Mouse (Mus musculus) adrenal gland, postnatal 10 days (tissue): ENCODE measurements around the gene Exd2. TPM values are rescaled to one million over a fixed set of nuclear protein-coding genes. Genes with fewer than 3 reads are reported as not detected.
A peak's percentile ranks its signal among the peaks of the same experiment; 100 is the strongest.

Experiments used
- DNase-seq: peaks from one replicate; pipeline ENCODE4 v3.0.0; 2021; ENCODE audit warnings: mixed read lengths
- total RNA-seq, 2 experiments: library from RNA; stranded (reverse); gene quantifications; 2 replicates each; pipeline ENCODE4 v1.2.3; 2021

Gene Exd2
- total RNA-seq, 2 experiments from 2014 or later, result 17.0 to 17.5 TPM

GRCm38 (mm10) chr12:80495691-80496090 is 32.8 kb downstream of the Exd2 start:
- no peak for DNase-seq

GRCm38 (mm10) chr12:80498356-80498755 is 35.5 kb downstream of the Exd2 start:
- no peak for DNase-seq

- DNase-seq, result no peak
These were observed 37.6 kb downstream of the Exd2 start for GRCm38 (mm10) chr12:80500506-80500905.

- peak; percentile 26 for DNase-seq
These were observed 41.8 kb downstream of the Exd2 start for GRCm38 (mm10) chr12:80504718-80505117.

- DNase-seq, result no peak
These were observed 44.3 kb downstream of the Exd2 start for GRCm38 (mm10) chr12:80507041-80507745.

- DNase-seq, result no peak
These were observed 55.1 kb downstream of the Exd2 start, which contains the start of gene Galnt16 for GRCm38 (mm10) chr12:80517977-80518376. Gene Galnt16, plus strand, starts transcription at chr12:80518277.

- DNase-seq, result no peak
These were observed 55.5 kb downstream of the Exd2 start for GRCm38 (mm10) chr12:80518393-80518756.

- peak; percentile 46 for DNase-seq
These were observed 56.1 kb downstream of the Exd2 start for GRCm38 (mm10) chr12:80518757-80519620.

GRCm38 (mm10) chr12:80519621-80520332 is 56.9 kb downstream of the Exd2 start:
- DNase-seq, result peak; percentile 52

- DNase-seq, result no peak
These were observed 59.1 kb downstream of the Exd2 start for GRCm38 (mm10) chr12:80522006-80522405.

- DNase-seq, result no peak
These were observed 61.5 kb downstream of the Exd2 start for GRCm38 (mm10) chr12:80524276-80524921.

GRCm38 (mm10) chr12:80525513-80525912 is 62.6 kb downstream of the Exd2 start:
- DNase-seq, result no peak

- peak; percentile 34 for DNase-seq
These were observed 63.6 kb downstream of the Exd2 start for GRCm38 (mm10) chr12:80526511-80526910.

- DNase-seq, result no peak
These were observed 65.0 kb downstream of the Exd2 start for GRCm38 (mm10) chr12:80527727-80528389.

- DNase-seq, result no peak
These were observed 67.2 kb downstream of the Exd2 start for GRCm38 (mm10) chr12:80530052-80530451.

- no peak for DNase-seq
These were observed 67.7 kb downstream of the Exd2 start for GRCm38 (mm10) chr12:80530630-80531029.

- DNase-seq, result no peak
These were observed 68.7 kb downstream of the Exd2 start for GRCm38 (mm10) chr12:80531585-80531984.

- DNase-seq, result peak; percentile 53
These were observed 71.0 kb downstream of the Exd2 start for GRCm38 (mm10) chr12:80533876-80534275.

GRCm38 (mm10) chr12:80537313-80537712 is 74.4 kb downstream of the Exd2 start:
- DNase-seq, result no peak

GRCm38 (mm10) chr12:80538311-80538710 is 75.4 kb downstream of the Exd2 start:
- DNase-seq, result no peak

GRCm38 (mm10) chr12:80545310-80545709 is 82.4 kb downstream of the Exd2 start:
- no peak for DNase-seq

- peak; percentile 81 for DNase-seq
These were observed 86.8 kb downstream of the Exd2 start for GRCm38 (mm10) chr12:80549646-80550045.
